Mouse (Mus musculus) cerebellum, postnatal 4 days (tissue): ENCODE measurements around the gene Col11a2.
A peak's percentile ranks its signal among the peaks of the same experiment; 100 is the strongest.

Experiments used
- DNase-seq, 2 experiments: peaks; one replicate each; pipeline ENCODE4 v3.0.0; 2022; ENCODE audit warnings: low spot score in 2 of 2, mixed read lengths in 1 of 2

The Col11a2 gene

DNA sequence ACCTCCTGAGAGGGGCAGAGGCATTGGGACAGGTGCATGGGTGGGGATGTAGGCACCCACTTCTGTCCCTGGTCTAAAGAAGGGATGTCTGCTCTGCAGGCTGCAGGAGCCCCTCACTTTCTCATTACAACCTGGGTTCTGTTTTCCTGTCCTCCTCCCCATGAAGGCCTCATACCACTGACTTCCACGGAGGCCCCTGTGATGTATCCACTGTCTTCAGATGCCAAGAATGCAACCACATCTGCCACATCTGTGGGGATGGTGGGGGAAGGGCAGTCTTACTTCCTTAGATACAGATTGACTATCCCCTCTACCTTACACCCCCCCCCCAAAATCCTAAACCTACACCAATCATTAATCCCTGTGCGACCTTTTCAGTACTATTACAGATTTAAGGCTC is 13.0 kb upstream of the Col11a2 start:
- no peak for DNase-seq

DNA sequence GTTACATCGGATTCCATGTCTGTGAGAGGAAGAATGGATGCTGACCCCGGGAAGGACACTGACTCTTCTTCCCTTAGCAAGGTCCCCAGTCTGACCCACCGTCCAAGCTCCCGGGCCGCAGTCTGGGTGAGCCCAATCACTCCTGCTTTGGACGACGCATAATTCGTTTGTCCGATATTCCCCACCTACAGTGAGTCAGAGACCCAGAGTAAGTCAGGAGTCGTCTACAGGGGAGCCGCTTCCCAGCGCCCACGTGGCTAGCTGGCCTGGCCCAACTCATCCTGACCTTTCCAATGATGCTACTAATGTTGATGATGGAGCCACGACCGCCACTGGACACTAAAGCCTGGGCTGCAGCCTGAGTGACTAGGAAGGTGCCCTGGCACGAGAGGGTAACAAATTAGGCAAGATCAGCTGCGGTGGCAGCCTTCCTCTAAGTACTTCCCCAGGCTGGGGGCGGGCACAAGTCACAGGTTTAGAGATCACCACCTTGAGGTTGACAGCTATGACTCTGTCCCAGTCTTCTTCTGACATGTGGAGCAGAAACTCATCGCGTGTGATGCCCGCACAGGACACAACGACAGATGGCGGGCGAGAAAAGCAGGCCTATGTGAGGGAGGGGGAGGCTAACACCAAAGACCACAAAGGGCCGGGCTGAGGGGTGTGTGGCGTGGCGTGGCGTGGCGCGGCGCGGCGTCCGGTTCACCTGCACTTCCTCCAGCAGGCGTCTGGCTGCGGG is 12.2 kb upstream of the Col11a2 start:
- no peak for DNase-seq

DNA sequence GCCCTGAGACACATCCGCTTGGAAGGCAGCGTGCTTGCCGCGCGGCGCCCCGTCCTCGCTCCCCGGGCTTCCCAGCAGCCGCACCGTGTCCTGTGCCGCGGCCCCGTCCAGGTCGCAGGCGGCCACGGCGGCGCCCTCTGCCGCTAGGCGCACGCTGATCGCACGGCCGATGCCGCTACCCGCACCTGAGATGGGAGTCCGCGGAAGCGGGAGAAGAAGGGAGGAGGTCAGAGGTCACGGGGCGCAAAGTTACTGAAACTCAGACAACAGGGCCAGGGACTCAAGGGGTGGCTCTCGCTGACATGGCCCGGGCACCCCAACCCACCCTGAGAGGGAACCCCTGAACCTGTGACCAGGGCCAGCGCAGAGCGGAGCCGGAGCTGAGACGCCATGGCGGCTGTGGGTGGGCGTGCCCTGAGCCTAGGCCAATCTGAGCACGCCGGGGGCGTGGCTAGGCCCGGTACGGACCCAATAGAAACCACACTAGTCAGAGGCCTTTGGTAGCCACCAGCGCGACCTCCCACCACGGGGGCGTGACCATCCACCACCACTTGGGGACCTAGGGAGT is 11.5 kb upstream of the Col11a2 start, which contains the start of gene H2-Ke6:
H2-Ke6 (minus strand) TSS at position 405 of the 568 bp plus-strand sequence.
- peak; percentile 76 to 91 for DNase-seq

DNA sequence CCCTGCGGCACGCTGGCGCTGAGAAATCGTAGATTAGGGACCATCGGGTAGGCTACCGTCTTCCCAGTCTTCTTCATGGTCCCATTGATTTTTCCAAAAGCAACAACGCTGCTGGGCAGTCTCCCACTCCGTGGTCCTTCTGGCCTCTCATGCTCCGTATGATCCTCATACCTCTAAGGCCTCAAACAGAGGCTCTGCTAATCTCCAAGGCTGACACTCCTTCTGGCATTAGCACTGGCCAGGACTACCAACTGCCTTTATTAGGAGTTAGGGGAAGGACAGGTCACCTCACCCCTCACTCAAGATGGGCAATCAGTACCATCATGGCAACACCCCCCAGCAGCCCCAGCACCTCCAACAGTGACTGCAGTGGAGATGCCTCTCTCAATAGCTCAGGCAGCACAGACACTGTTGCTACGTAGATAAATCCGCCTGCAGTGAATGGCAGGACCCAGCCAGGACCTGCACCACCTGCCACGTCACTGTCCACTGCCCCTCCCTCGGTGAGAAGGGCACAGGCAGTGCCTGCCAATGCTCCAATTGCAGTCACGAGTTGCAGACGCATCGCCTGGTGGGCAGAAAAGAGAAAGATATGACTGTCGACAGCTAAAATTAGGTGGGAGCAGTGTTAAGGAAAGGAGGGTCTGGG is 10.6 kb upstream of the Col11a2 start:
- no peak for DNase-seq

DNA sequence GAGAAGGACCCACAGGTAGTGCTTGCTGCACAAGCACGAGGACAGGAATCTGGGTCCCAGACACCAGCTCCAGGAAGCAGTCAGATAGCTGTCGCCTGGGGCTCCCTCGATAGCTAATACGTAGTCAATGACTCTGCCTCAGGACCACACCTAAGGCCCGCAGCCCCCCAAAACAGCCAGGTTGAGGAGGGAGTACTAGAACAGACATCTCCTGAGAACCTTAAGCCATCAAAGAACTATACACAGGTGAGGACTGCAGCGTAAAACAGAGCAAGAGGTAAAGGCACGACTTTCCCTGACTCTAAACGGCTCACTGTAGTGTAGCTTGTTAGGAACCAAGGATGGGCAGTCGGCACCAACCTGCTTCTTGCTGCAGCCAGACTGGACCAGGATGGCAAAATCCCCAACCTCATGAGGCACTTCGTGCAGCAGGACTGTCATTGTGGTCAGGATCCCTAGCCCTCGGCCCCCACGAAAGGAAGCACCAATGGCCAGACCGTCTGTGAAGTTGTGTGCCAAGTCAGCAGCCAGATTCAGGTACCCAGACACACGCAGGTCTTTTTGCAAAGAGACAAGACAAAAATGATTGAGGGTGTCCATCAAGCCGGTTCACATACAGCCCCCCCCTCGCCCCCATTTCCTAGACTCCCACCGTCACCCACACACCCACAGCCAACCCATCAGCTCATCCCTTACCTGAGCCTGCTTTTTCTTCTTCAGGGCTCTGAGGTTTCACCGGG is 9.9 kb upstream of the Col11a2 start:
- peak in 1 of 2 experiments; percentile 19 for DNase-seq

DNA sequence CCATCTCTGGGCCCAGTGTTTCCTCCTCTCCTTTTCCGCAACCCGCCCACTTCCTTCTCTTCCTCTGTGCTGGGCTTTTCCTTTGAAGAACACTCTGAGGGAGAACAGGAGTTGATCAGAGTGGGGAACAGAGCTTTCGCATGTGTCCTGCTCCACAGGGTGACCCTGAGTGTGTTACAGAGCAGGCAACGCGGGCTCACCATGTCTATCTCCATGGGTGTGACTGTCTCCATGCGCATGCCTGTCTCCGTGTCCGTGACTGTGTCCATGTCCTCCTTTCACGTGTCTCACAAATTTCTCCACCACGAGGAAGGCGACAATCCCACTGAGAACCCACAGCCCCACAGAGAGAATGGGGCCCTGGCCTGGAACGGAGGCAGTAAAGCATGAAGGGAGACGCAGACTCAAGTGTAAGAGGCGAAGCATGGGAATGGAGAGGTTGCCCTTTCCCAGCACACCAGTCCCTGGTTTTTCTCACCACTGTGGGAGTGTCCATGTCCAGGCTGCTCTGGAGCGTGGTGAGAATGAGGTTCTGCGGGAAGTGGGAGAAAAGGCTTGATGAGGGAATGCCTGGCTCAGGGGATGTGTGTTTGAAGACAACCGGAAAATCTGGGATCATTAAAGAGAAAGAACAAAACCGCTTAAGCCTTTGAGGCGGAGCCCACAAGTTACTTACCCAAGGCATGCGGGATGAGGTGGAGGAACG is 9.2 kb upstream of the Col11a2 start:
- DNase-seq = peak in 1 of 2 experiments; percentile 16

DNA sequence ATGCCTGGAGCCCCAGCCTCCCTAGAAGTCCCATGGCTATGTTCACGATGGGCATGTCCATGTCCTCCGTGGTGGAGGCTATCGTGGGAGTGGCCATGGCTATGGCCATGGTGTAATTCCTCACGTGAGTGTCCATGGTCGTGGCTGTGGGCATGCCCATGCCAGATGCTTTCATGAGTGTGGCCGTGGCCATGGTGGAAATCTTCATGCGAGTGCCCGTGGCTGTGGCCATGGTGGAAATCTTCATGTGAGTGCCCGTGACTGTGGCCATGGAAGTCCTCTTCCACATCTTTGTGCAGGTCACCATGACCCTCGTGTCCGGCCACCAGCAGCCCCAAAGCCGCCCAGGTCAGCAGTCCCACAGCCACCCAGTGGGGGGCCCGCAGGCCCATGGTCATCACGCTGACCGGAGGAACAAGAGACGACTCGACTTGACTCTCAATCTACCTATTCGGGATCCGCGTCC is 8.3 kb upstream of the Col11a2 start:
- DNase-seq = peak in 1 of 2 experiments; percentile 20

DNA sequence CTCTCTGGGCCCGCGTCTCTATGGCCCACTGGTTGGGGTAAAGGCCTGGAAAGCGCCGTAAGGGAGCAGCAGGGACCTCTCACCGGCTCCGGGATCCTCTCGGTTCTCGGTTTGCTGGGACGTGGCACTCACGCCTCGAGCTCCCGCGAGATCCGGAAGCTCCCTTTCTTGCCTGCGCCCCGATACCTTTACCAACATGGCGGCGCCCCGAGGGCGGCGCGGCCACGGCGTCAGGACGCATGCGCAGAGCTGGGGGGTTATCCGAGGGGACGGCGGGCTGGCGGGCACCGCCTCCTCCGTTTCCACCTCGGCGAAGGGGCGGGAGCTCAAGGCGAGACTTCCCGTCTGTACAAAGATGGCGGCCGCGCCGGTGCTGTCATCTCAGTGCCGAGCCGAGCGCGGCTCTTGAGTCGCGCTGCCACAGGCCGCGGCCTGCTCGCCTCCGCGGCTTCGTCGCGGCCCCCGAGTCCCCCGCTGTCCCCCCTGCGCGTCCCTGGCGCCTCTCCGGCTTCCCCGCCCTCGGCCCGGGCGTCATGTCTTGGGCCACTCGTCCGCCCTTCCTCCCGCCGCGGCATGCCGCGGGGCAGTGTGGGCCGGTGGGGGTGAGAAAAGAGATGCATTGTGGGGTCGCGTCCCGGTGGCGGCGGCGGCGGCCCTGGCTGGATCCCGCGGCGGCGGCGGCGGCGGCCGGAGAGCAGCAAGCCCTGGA is 7.6 kb upstream of the Col11a2 start, which contains the start of the genes Slc39a7 and Rxrb:
Slc39a7 (minus strand) TSS at position 218 of the 709 bp plus-strand sequence.
Rxrb (plus strand) TSS at position 348 of the 709 bp plus-strand sequence.
- DNase-seq = peak; percentile 99 to 100

DNA sequence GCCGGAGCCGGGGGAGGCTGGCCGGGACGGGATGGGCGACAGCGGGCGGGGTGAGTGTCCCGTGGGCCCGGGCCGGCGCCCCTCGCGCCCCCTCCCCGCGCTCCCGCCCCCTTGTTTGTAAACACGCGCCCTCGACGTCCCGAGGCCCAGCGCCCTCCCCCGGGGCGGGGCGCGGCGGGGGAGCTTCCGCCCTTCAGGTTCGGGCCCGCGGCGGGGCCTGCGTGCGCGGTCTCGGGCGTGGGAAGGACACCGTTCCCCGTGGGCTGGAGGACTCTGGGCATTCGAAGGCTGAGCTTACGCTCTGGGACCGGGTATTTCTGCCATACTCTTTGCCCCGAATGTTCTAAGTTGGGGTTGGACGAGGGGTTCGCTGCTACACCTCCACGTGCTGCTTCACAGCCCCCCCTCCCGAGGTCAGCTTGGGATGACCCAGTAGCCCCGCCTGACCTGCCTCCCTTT is 7.0 kb upstream of the Col11a2 start:
- no peak for DNase-seq

DNA sequence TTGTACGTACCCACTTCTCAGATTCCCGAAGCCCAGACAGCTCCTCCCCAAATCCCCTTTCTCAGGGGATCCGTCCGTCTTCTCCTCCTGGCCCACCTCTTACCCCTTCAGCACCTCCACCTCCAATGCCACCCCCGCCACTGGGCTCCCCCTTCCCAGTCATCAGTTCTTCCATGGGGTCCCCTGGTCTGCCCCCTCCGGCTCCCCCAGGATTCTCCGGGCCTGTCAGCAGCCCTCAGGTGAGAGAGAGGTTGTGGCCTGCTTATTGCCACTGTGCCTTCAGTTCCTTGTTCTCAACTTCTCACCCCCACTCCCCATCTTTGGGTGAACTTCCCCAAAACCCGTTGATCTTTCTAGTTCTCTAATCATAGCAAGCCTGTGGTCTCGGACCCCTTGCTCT is 6.4 kb upstream of the Col11a2 start:
- DNase-seq = no peak

DNA sequence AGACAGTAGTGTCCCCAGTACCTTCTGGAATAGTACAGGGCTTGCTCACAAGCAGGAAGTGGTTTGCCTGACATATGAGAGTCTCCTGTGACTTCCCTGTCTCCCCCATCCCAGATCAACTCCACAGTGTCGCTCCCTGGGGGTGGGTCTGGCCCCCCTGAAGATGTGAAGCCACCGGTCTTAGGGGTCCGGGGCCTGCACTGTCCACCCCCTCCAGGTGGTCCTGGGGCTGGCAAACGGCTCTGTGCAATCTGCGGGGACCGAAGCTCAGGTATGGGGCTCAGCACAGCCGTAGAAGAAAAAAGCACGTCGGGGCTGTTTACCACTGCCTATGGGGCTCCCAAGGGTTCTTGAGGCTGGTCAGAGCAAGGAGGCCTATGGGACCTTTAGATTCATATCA is 5.8 kb upstream of the Col11a2 start:
- no peak for DNase-seq

DNA sequence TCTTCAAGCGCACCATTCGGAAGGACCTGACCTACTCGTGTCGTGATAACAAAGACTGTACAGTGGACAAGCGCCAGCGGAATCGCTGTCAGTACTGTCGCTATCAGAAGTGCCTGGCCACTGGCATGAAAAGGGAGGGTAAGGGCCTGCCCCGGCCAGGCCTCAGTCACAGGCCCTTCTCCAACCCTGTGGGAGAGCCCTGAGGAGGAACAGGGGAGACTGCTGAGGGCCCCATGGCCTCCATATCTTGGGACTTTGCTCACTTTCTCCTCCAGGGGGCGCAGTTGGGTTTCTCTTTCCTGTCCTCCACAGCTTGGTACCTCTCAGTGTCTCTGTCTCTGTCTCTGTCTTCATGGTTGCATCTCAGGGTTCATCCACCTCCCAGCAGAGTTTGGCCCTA is 5.2 kb upstream of the Col11a2 start:
- DNase-seq = peak in 1 of 2 experiments; percentile 69

DNA sequence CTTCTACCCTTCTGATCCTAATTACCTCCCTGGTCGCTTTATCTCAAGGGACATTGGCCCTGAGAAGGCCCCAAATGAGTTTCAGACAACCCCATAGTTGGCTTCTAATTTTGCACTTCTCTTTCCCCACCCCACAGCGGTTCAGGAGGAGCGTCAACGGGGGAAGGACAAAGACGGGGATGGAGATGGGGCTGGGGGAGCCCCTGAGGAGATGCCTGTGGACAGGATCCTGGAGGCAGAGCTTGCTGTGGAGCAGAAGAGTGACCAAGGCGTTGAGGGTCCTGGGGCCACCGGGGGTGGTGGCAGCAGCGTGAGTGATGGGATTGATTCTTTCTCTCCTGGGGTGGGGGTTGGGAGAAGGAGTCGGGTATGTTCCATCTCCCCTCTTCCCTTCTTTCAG is 3.7 kb upstream of the Col11a2 start:
- DNase-seq = no peak

DNA sequence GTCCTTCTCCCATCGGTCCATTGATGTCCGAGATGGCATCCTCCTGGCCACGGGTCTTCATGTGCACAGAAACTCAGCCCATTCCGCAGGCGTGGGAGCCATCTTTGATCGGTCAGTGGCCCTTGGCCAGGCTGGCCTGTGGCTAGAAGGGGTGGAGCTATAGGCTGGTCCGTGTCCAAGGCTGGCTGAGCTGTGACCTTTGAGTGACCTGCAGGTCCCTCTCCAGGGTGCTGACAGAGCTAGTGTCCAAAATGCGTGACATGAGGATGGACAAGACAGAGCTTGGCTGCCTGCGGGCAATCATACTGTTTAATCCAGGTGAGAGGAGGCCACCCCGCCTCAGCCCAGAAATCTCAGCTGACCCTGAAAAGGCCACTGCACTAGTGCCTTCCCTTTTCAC is 2.6 kb upstream of the Col11a2 start:
- DNase-seq = no peak

DNA sequence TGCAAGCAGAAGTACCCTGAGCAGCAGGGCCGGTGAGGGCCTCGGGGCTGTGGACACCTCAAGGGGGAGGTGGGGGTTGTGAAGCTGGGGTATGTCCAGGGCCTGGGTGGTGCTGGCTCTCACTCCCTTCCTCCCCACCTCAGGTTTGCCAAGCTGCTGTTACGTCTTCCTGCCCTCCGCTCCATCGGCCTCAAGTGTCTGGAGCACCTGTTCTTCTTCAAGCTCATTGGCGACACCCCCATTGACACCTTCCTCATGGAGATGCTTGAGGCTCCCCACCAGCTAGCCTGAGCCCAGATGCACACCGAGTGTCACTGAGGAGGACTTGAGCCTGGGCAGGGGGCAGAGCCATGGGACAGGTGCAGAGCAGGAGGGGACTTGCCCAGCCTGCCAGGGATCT is 2.0 kb upstream of the Col11a2 start:
- DNase-seq = no peak

DNA sequence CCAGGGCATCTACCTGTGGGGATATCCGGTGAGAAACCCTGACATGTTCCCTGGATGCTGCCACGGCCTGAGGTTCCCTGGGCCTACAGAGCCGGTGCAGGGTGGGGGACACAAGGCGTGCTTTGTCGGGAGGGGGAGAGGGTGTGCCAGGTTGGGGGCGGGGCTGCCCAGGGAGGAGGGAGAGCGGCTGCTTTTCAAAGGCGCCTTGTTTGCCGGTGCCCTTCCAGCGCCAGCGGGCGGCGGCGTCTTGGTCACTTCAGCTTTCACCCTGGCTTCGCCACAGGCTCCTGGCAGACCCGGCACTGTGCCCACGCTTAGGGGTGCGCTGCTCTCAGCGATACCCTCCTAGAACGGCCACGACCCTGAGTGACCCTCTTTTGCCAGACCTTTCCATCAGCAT is 797 bp upstream of the Col11a2 start:
- DNase-seq = no peak

DNA sequence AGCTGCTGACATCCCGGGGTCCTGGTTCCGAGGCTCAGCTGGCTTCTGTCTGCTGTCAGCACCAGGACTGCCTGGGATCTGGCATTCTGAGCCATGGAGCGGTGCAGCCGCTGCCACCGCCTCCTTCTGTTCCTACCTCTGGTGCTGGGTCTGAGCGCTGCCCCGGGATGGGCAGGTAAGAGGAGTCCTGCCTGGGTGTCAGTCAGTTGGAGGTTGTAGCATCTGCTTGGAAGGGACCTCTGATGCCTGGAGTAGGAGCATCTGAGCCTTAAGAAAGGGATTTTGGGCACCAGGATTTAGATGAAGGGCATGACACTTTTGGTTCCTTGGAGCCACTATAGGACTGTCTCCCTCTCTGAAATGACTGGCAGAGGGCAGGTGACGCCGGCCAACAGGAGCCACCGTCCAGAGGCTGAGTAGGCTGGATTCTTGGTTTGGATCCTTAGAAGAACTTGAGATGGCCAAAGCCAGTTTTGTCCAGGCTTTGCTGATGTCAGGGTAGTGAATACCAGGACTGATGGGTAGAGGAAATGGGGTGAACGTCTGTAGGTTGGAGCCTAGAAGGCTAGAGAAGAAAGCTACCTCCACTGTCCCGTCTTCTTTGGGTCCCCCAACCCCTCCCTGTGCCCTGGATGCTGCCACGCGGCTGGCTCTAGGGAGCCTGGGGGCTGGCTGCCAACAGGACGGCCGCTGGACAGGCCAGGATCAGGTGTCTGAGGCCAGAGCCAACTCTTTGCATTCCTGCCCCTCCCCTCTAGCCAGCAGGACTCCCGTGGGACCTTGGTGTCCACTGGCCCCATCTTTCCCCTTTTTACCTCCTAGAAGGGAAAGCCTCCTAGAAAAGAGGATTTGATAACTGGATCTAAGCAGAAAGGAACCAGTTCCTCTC is 569 bp downstream of the Col11a2 start:
- DNase-seq = no peak

DNA sequence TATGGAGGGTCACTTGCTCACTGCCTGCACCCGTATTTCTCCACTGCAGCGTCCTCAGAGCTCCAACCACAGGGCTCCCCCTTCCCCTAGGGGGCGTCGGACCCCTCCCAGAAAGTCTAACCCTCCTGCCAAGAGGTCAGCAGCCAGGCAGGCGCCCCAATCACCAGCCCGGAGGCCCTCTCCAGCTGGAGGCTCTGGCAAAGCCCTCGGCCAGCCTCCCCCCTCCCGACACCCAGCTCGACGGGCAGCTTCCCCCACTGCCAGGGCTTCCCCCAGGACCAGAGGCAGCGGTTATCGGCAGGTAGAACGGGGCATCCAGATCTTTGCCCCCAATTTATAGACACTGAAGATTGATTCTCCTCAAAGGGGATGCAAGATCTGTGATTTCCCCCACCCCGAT is 6.7 kb downstream of the Col11a2 start:
- DNase-seq = no peak

DNA sequence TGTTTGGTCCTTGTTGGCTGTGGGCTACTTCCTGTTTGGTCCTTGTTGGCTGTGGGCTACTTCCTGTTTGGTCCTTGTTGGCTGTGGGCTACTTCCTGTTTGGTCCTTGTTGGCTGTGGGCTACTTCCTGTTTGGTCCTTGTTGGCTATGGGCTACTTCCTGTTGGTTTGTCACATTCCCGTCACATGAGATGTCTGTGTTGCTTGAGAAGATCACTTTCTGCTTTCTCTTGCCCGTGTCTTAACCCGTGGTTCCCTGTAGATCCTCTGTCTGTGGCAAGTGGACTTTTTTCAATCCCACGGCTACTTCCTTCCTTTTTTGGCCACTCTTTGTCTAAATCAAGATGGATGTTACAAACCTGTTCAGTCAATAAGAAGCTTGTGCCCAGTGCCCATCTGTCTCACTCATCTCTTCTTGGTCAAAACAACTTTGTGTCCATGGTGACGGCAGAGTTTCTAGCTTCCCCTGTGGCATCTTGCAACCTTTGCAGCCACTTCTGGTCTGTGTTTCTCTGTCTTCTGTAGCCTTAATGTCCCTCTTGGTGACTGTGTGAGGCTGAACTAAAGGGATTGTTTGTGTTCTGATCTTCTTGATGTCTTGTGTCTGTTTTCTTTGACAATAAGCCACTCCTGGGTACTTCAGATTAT is 8.3 kb downstream of the Col11a2 start:
- DNase-seq = no peak
